Mouse (Mus musculus): ENCODE measurements around the gene Olfr923.
"Not testable (repeated sequence)": the region's sequence is repeated elsewhere in the genome, so short reads cannot be mapped to it uniquely, and the experiment has no call there.

Olfr923 gene

GRCm38 (mm10) chr9:38826245-38826644 lies at the start of gene Olfr923:
TSS of gene Olfr923 (plus strand) at chr9:38826545.
- in situ Hi-C loops (cut with MseI, MboI), result no loop called here

GRCm38 (mm10) chr9:38792689-38793088 lies 33.7 kb upstream of the Olfr923 start:
- in situ Hi-C loops (cut with MseI, MboI), result no loop called here

GRCm38 (mm10) chr9:38805696-38806095 lies 20.6 kb upstream of the Olfr923 start:
- in situ Hi-C loops (cut with MseI, MboI), result no loop called here

- in situ Hi-C loops (cut with MseI, MboI), result no loop called here
Observed at GRCm38 (mm10) chr9:38814314-38814713, 12.0 kb upstream of the Olfr923 start, which contains the start of gene Olfr922. TSS of gene Olfr922 (plus strand) at chr9:38814614.

- in situ Hi-C loops (cut with MseI, MboI), result no loop called here
Observed at GRCm38 (mm10) chr9:38815458-38815986, 10.8 kb upstream of the Olfr923 start.

GRCm38 (mm10) chr9:38833027-38833426 lies 6.7 kb downstream of the Olfr923 start:
- in situ Hi-C loops (cut with MseI, MboI), result no loop called here

- in situ Hi-C loops (cut with MseI, MboI), result no loop called here
Observed at GRCm38 (mm10) chr9:38844149-38844548, 17.8 kb downstream of the Olfr923 start, which contains the start of gene Olfr924. TSS of gene Olfr924 (plus strand) at chr9:38844449.

GRCm38 (mm10) chr9:38854760-38855159 lies 28.4 kb downstream of the Olfr923 start, which contains the start of gene Olfr26:
TSS of gene Olfr26 (plus strand) at chr9:38855060.
- in situ Hi-C loops (cut with MseI, MboI), result no loop called here

- in situ Hi-C loops (cut with MseI, MboI), result not testable (repeated sequence)
Observed at GRCm38 (mm10) chr9:38874880-38875279, 48.5 kb downstream of the Olfr923 start.

- in situ Hi-C loops (cut with MseI, MboI), result no loop called here
Observed at GRCm38 (mm10) chr9:38876826-38877225, 50.5 kb downstream of the Olfr923 start, which contains the start of gene Olfr926. TSS of gene Olfr926 (plus strand) at chr9:38877126.
